Mouse (Mus musculus) ES-Bruce4 (cell line): ENCODE results near the gene Gm4553.

ENCODE experiments used
- CTCF ChIP-seq: IDR thresholded peaks from one replicate; pipeline ENCODE4 v1.8.1; 2011; ENCODE audit warnings: low read depth, low read length
- POLR2A ChIP-seq: IDR thresholded peaks from one replicate; pipeline ENCODE4 v1.8.1; 2011; ENCODE audit warnings: low read length; ENCODE audit not compliant: insufficient read depth

DNA sequence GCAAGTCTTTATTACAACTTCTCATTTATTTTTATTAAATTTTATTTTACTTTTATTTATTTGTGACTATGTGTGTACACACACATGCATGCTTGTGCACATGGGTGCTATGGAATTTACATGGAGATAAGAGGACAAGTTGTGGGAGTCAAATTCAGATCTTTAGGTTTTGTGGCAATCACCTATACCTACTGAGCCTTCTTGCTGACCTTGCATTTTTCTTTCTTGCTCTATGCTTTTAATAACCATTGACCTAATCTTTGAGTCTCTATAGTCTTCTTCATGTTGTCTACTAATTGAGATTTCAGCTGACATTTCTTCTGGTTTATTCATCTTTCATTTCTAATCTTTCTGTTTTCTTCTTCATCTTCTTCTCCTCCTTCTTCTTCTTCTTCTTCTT lies 16.9 kb downstream of the Gm4553 start:
- TF ChIP-seq CTCF (no peak), POLR2A (no peak)
